Mouse (Mus musculus): Measurements from ENCODE around the gene Doc2g. TPM values are rescaled to one million over a fixed set of nuclear protein-coding genes. Genes with fewer than 3 reads are reported as not detected.
"Not testable (repeated sequence)": the region's sequence is repeated elsewhere in the genome, so short reads cannot be mapped to it uniquely, and the experiment has no call there.

Doc2g gene
- 0.06 and 0.07 TPM in 2 replicates for polyA plus RNA-seq (2012)

GRCm38 (mm10) chr19:4003112-4003511 is at the start of gene Doc2g:
Gene Doc2g (plus strand): TSS chr19:4003313.
- Histone ChIP-seq H3K9me3 (ENCODE audit: control insufficient read depth, low read length) (no peaks in the 10 kb centered on the region), H3K4me1 (ENCODE audit: control insufficient read depth) (peaks cover 30% of the 10 kb centered on the region), H3K4me3 (replicated peaks) (no peak within 1 kb of the TSS), H3K36me3 (ENCODE audit: control insufficient read depth) (peaks cover 35% of the 10 kb centered on the region), H3K27me3 (ENCODE audit: control insufficient read depth) (no peaks in the 10 kb centered on the region)
- no peak for TF ChIP-seq TAL1 (IDR thresholded peaks at IDR 0.05; ENCODE audit: low read length)
- no peak for TF ChIP-seq GATA1 (IDR thresholded peaks at IDR 0.05; ENCODE audit: low read length)

GRCm38 (mm10) chr19:3955033-3955432 is 48.1 kb upstream of the Doc2g start:
- Histone ChIP-seq H3K4me3 (replicated peaks) (no peak overlapping the region), H3K9me3 (ENCODE audit: control insufficient read depth, low read length) (no peaks in the 10 kb centered on the region), H3K4me1 (ENCODE audit: control insufficient read depth) (no peaks in the 10 kb centered on the region), H3K36me3 (ENCODE audit: control insufficient read depth) (no peaks in the 10 kb centered on the region), H3K27me3 (ENCODE audit: control insufficient read depth) (peaks cover 3% of the 10 kb centered on the region)
- TF ChIP-seq GATA1 (IDR thresholded peaks at IDR 0.05; ENCODE audit: low read length) (no peak), TAL1 (IDR thresholded peaks at IDR 0.05; ENCODE audit: low read length) (no peak)

GRCm38 (mm10) chr19:3955804-3956203 is 47.3 kb upstream of the Doc2g start:
- Histone ChIP-seq H3K4me1 (ENCODE audit: control insufficient read depth) (no peaks in the 10 kb centered on the region), H3K4me3 (replicated peaks) (no peak overlapping the region), H3K27me3 (ENCODE audit: control insufficient read depth) (peaks cover 3% of the 10 kb centered on the region), H3K9me3 (ENCODE audit: control insufficient read depth, low read length) (no peaks in the 10 kb centered on the region), H3K36me3 (ENCODE audit: control insufficient read depth) (no peaks in the 10 kb centered on the region)
- no peak for TF ChIP-seq GATA1 (IDR thresholded peaks at IDR 0.05; ENCODE audit: low read length)
- no peak for TF ChIP-seq TAL1 (IDR thresholded peaks at IDR 0.05; ENCODE audit: low read length)

GRCm38 (mm10) chr19:3957296-3958036 is 45.6 kb upstream of the Doc2g start:
- H3K9me3 ChIP-seq (ENCODE audit: control insufficient read depth, low read length); H3K27me3 ChIP-seq (ENCODE audit: control insufficient read depth); H3K4me3 ChIP-seq (replicated peaks); H3K4me1 ChIP-seq (ENCODE audit: control insufficient read depth); H3K36me3 ChIP-seq (ENCODE audit: control insufficient read depth): not testable (repeated sequence)

GRCm38 (mm10) chr19:3958470-3958869 is 44.6 kb upstream of the Doc2g start, which contains the start of gene Aldh3b3:
Gene Aldh3b3 (plus strand): TSS chr19:3958645.
- Histone ChIP-seq H3K4me3 (replicated peaks) (no peak within 1 kb of the TSS), H3K9me3 (ENCODE audit: control insufficient read depth, low read length) (no peaks in the 10 kb centered on the region), H3K36me3 (ENCODE audit: control insufficient read depth) (no peaks in the 10 kb centered on the region), H3K27me3 (ENCODE audit: control insufficient read depth) (peaks cover 3% of the 10 kb centered on the region), H3K4me1 (ENCODE audit: control insufficient read depth) (no peaks in the 10 kb centered on the region)
- no peak for TF ChIP-seq GATA1 (IDR thresholded peaks at IDR 0.05; ENCODE audit: low read length)
- TF ChIP-seq TAL1 (IDR thresholded peaks at IDR 0.05; ENCODE audit: low read length): no peak

- H3K4me3 ChIP-seq (replicated peaks): no peak overlapping the region
- no peaks in the 10 kb centered on the region for H3K36me3 ChIP-seq (ENCODE audit: control insufficient read depth)
- peaks cover 3% of the 10 kb centered on the region for H3K27me3 ChIP-seq (ENCODE audit: control insufficient read depth)
- H3K9me3 ChIP-seq (ENCODE audit: control insufficient read depth, low read length): no peaks in the 10 kb centered on the region
- no peak for TF ChIP-seq TAL1 (IDR thresholded peaks at IDR 0.05; ENCODE audit: low read length)
- TF ChIP-seq GATA1 (IDR thresholded peaks at IDR 0.05; ENCODE audit: low read length): no peak
- no peaks in the 10 kb centered on the region for H3K4me1 ChIP-seq (ENCODE audit: control insufficient read depth)
Observed at GRCm38 (mm10) chr19:3959030-3959429, 44.1 kb upstream of the Doc2g start.

- no peaks in the 10 kb centered on the region for H3K4me1 ChIP-seq (ENCODE audit: control insufficient read depth)
- no peaks in the 10 kb centered on the region for H3K9me3 ChIP-seq (ENCODE audit: control insufficient read depth, low read length)
- H3K4me3 ChIP-seq (replicated peaks): no peak overlapping the region
- H3K27me3 ChIP-seq (ENCODE audit: control insufficient read depth): peaks cover 3% of the 10 kb centered on the region
- H3K36me3 ChIP-seq (ENCODE audit: control insufficient read depth): no peaks in the 10 kb centered on the region
- TF ChIP-seq GATA1 (IDR thresholded peaks at IDR 0.05; ENCODE audit: low read length) (no peak), TAL1 (IDR thresholded peaks at IDR 0.05; ENCODE audit: low read length) (no peak)
Observed at GRCm38 (mm10) chr19:3960211-3960610, 42.9 kb upstream of the Doc2g start.

- H3K36me3 ChIP-seq (ENCODE audit: control insufficient read depth); H3K9me3 ChIP-seq (ENCODE audit: control insufficient read depth, low read length); H3K27me3 ChIP-seq (ENCODE audit: control insufficient read depth); H3K4me3 ChIP-seq (replicated peaks); H3K4me1 ChIP-seq (ENCODE audit: control insufficient read depth): not testable (repeated sequence)
Observed at GRCm38 (mm10) chr19:3961805-3962204, 41.3 kb upstream of the Doc2g start.

GRCm38 (mm10) chr19:3962469-3962868 is 40.6 kb upstream of the Doc2g start:
- no peak for TF ChIP-seq TAL1 (IDR thresholded peaks at IDR 0.05; ENCODE audit: low read length)
- no peak for TF ChIP-seq GATA1 (IDR thresholded peaks at IDR 0.05; ENCODE audit: low read length)
- Histone ChIP-seq H3K4me3 (replicated peaks) (no peak overlapping the region), H3K9me3 (ENCODE audit: control insufficient read depth, low read length) (no peaks in the 10 kb centered on the region), H3K4me1 (ENCODE audit: control insufficient read depth) (peaks cover 3% of the 10 kb centered on the region), H3K27me3 (ENCODE audit: control insufficient read depth) (no peaks in the 10 kb centered on the region; the same call in 1 of the 2 replicates), H3K36me3 (ENCODE audit: control insufficient read depth) (no peaks in the 10 kb centered on the region)

- Histone ChIP-seq H3K9me3 (ENCODE audit: control insufficient read depth, low read length) (no peaks in the 10 kb centered on the region), H3K36me3 (ENCODE audit: control insufficient read depth) (no peaks in the 10 kb centered on the region), H3K4me3 (replicated peaks) (no peak overlapping the region), H3K4me1 (ENCODE audit: control insufficient read depth) (peaks cover 5% of the 10 kb centered on the region), H3K27me3 (ENCODE audit: control insufficient read depth) (no peaks in the 10 kb centered on the region; the same call in 1 of the 2 replicates)
- no peak for TF ChIP-seq TAL1 (IDR thresholded peaks at IDR 0.05; ENCODE audit: low read length)
- no peak for TF ChIP-seq GATA1 (IDR thresholded peaks at IDR 0.05; ENCODE audit: low read length)
Observed at GRCm38 (mm10) chr19:3964030-3964429, 39.1 kb upstream of the Doc2g start.

All from erythroblast, embryonic 14.5 days (primary cell).